Mouse (Mus musculus): Measurements from ENCODE around the gene Cep104.

DNA sequence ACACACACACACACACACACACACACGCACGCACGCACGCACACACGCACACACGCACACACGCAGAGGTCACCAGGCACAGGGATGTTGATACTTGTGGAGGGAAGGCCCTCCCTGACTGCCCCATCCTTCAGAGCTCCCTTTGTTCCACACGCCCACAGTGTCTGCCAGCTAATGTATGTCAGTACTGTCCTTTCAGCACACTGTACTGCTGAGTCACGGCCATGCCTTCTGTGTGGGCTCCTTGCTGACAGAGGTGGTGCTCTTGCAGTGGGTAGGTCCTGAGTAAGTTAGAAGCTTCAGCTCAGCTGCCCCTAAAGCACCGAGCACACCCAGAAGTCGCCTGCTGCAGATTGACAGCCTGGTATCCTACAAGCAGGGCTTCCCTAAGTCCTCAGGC is 5.5 kb downstream of the Cep104 start:
- TF ChIP-seq POLR2A (IDR thresholded peaks at IDR 0.05; ENCODE audit: low read depth, low read length): no peak
- TF ChIP-seq CTCF (conservative IDR thresholded peaks at IDR 0.05; ENCODE audit: insufficient read depth, insufficient read length, low read depth, low read length): no peak
